ENCODE assay signal across 10 mouse cellular contexts in the genomic region with DNA sequence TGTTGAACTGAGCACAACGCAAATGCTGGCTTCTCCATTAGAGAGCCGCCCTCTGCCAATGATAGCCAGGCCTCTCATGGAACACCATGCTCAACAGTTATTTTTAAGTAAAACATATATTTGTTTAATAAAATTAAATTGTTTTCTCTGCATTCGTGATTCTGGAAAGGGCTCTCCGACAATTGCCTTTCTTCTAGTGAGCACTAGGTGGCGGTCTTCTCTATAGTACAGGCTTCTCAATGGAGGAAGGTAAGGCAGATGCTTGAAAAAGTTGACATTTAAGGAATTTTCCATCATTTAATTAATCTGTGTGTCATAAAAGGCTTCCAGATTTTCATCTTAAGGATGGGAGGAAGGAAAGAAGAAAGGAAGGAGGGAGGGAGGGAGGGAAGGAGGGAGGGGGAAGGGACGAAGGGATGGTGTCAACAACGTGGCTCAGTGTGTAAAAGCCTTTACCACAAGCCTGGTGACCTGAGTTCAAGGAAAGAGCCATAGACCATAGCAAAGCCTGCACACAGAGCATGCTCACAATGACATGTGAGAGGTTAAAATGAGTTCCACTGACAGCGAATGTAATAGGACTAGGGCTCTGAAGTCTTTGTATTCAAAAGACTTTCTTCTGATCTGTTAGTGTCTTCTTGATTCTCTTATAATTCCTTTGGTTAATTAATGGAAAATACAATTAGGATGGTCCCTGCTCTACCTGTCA. TPM values are rescaled to one million over a fixed set of nuclear protein-coding genes. Genes with fewer than 3 reads are reported as not detected.
DNase-seq lines count a peak whose midpoint lies in the region.
"Had no signal": no experiment of that assay in that cellular context is flagged by ENCODE, and none has a peak within 500 bp of the region (broad histone marks: within the 10 kb centered on the region; RNA-seq: fewer than 3 reads in every experiment).

No protein-coding gene starts in this region.

- peak; percentile 15 for DNase-seq in gastrocnemius, postnatal 10 days
- DNase-seq in gastrocnemius, postnatal 14 days: no peak
- peak; percentile 7 for DNase-seq in thymus, postnatal 0 days (ENCODE audit: low spot score)
- no peak for DNase-seq in thymus, postnatal 4 days
- DNase-seq in embryo, embryonic 10.5 days (ENCODE audit: low spot score): peak; percentile 72
- DNase-seq in kidney, postnatal 14 days: peak; percentile 14
- DNase-seq in naive thymus-derived CD4-positive, alpha-beta T cell, adult 2 months (ENCODE audit: low read depth): peak; percentile 7
- no peak for DNase-seq in adrenal gland, adult 18-20 months (ENCODE audit: low spot score in 2 of 2)

- intact Hi-C loops in gastrocnemius, postnatal 14 days (cut with DNase I; ENCODE audit: low total_unique reads): loop anchor here (10.0 kb wide), 1 partner anchor 138 kb away; a partner anchor contains a TSS

RNA-seq across cellular contexts. Expression of a gene that starts 4.4 kb away (rescaled TPM):
- not detected for total RNA-seq in gastrocnemius, postnatal 10 days (2021)
- not detected for total RNA-seq in gastrocnemius, postnatal 14 days (2021)
- not detected in 2 replicates for polyA plus RNA-seq in thymus, postnatal 0 days (2015; fragmentation: Nextera tagmentation; extraction: Ambion mirVana)
- total RNA-seq in adrenal gland, adult 18-20 months (2021): not detected
- polyA plus RNA-seq: liver, embryonic 15.5 days; stomach, embryonic 14.5 days had no signal

RNA-seq across cellular contexts. Expression of a gene that starts 14.0 kb away (rescaled TPM):
- total RNA-seq in gastrocnemius, postnatal 10 days (2021): not detected
- total RNA-seq in gastrocnemius, postnatal 14 days (2021): not detected
- 0.39 and 0.72 TPM in 2 replicates for polyA plus RNA-seq in thymus, postnatal 0 days (2015; fragmentation: Nextera tagmentation; extraction: Ambion mirVana)
- 100 to 1,000 TPM; 295 to 994 TPM for total RNA-seq in adrenal gland, adult 18-20 months (2021)
- polyA plus RNA-seq: stomach, embryonic 14.5 days had no signal

RNA-seq across cellular contexts. Expression of a gene that starts 16.7 kb away (rescaled TPM):
- not detected for total RNA-seq in gastrocnemius, postnatal 10 days (2021)
- not detected for total RNA-seq in gastrocnemius, postnatal 14 days (2021)
- polyA plus RNA-seq in thymus, postnatal 0 days (2015; fragmentation: Nextera tagmentation; extraction: Ambion mirVana): not detected in 2 replicates
- total RNA-seq in adrenal gland, adult 18-20 months (2021): not detected
- polyA plus RNA-seq: liver, embryonic 15.5 days; stomach, embryonic 14.5 days had no signal

RNA-seq across cellular contexts. Expression of a gene that starts 26.9 kb away (rescaled TPM):
- total RNA-seq in gastrocnemius, postnatal 10 days (2021): not detected
- total RNA-seq in gastrocnemius, postnatal 14 days (2021): not detected
- 0.36 and 0.37 TPM in 2 replicates for polyA plus RNA-seq in thymus, postnatal 0 days (2015; fragmentation: Nextera tagmentation; extraction: Ambion mirVana)
- not detected for total RNA-seq in adrenal gland, adult 18-20 months (2021)
- polyA plus RNA-seq: liver, embryonic 15.5 days; stomach, embryonic 14.5 days had no signal

RNA-seq across cellular contexts. Expression of a gene that starts 35.5 kb away (rescaled TPM):
- total RNA-seq in gastrocnemius, postnatal 10 days (2021): not detected
- total RNA-seq in gastrocnemius, postnatal 14 days (2021): not detected
- not detected in 2 replicates for polyA plus RNA-seq in thymus, postnatal 0 days (2015; fragmentation: Nextera tagmentation; extraction: Ambion mirVana)
- total RNA-seq in adrenal gland, adult 18-20 months (2021): not detected
- polyA plus RNA-seq: liver, embryonic 15.5 days had no signal

Comparison
In these comparisons a context has a peak if more than half of its experiments do, and no peak if none do; other contexts are left out.
1. DNase-seq: peak in gastrocnemius, postnatal 10 days (single experiment), thymus, postnatal 0 days (single experiment), embryo, embryonic 10.5 days (single experiment), kidney, postnatal 14 days (single experiment) and naive thymus-derived CD4-positive, alpha-beta T cell, adult 2 months (single experiment); none in gastrocnemius, postnatal 14 days (single experiment), thymus, postnatal 4 days (single experiment) and adrenal gland, adult 18-20 months (0 of 2).
2. RNA of a gene that starts 14.0 kb away (total RNA-seq): 295 to 994 TPM in adrenal gland, adult 18-20 months; not detected in gastrocnemius, postnatal 10 days and not detected in gastrocnemius, postnatal 14 days; every median in the first group is over 100 times any median in the second.